Mouse (Mus musculus): Measurements from ENCODE around the gene Rnf115.

DNA sequence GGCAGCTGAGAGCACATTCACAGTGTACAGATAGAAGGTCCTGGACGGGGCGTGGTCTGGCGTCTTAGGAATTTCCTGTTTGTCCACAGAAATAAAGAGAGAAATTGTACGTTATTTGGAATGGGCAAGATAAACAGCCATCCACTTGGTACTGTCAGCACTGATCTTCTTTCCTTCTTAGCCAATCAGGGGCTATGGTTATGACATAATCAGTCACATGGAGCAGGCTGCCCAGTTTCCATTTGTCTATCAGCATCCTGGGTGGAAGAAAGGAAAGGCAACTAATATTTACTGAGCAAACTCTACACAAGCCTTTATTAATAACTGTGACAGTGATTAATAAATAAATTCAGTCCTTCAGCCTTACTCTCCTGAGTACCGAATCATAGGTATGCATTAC is 13.2 kb upstream of the Rnf115 start:
- no peak for TF ChIP-seq HCFC1 (IDR thresholded peaks at IDR 0.05; ENCODE audit: borderline replicate concordance, insufficient read depth, low read length)
- TF ChIP-seq CHD2 (IDR thresholded peaks at IDR 0.05; ENCODE audit: low read depth, low read length): no peak
- TF ChIP-seq ZNF384 (IDR thresholded peaks at IDR 0.05; ENCODE audit: low read depth, low read length): no peak
- no peak for TF ChIP-seq MAFK (IDR thresholded peaks at IDR 0.05; ENCODE audit: insufficient read depth, low read depth, low read length)

Data from ES-E14 (cell line).